Mouse (Mus musculus): ENCODE measurements around the gene Ddr2.
A peak's percentile ranks its signal among the peaks of the same experiment; 100 is the strongest.
"Not testable (repeated sequence)": the region's sequence is repeated elsewhere in the genome, so short reads cannot be mapped to it uniquely, and the experiment has no call there.

The Ddr2 gene

GRCm38 (mm10) chr1:170102814-170103213 lies 7.7 kb downstream of the Ddr2 start:
- DNase-seq (ENCODE audit: low spot score in 2 of 2): not testable (repeated sequence)

GRCm38 (mm10) chr1:170086631-170087030 lies 23.9 kb downstream of the Ddr2 start:
- DNase-seq (ENCODE audit: low spot score in 2 of 2): no peak

GRCm38 (mm10) chr1:170084151-170084796 lies 26.3 kb downstream of the Ddr2 start:
- peak; percentile 33 to 34 for DNase-seq (ENCODE audit: low spot score in 2 of 2)

GRCm38 (mm10) chr1:170080907-170081306 lies 29.7 kb downstream of the Ddr2 start:
- DNase-seq (ENCODE audit: low spot score in 2 of 2): no peak

GRCm38 (mm10) chr1:170079465-170079864 lies 31.1 kb downstream of the Ddr2 start:
- DNase-seq (ENCODE audit: low spot score in 2 of 2): no peak

GRCm38 (mm10) chr1:170076339-170076738 lies 34.2 kb downstream of the Ddr2 start:
- DNase-seq (ENCODE audit: low spot score in 2 of 2): no peak

- no peak for DNase-seq (ENCODE audit: low spot score in 2 of 2)
Observed at GRCm38 (mm10) chr1:170073768-170074167, 36.8 kb downstream of the Ddr2 start.

- DNase-seq (ENCODE audit: low spot score in 2 of 2): no peak
Observed at GRCm38 (mm10) chr1:170069143-170069542, 41.4 kb downstream of the Ddr2 start.

GRCm38 (mm10) chr1:170065931-170066330 lies 44.6 kb downstream of the Ddr2 start:
- DNase-seq (ENCODE audit: low spot score in 2 of 2): no peak

- DNase-seq (ENCODE audit: low spot score in 2 of 2): no peak
Observed at GRCm38 (mm10) chr1:170065009-170065408, 45.6 kb downstream of the Ddr2 start.

GRCm38 (mm10) chr1:170064083-170064494 lies 46.5 kb downstream of the Ddr2 start:
- no peak for DNase-seq (ENCODE audit: low spot score in 2 of 2)

GRCm38 (mm10) chr1:170060214-170060613 lies 50.3 kb downstream of the Ddr2 start:
- DNase-seq (ENCODE audit: low spot score in 2 of 2): no peak

GRCm38 (mm10) chr1:170059347-170059746 lies 51.2 kb downstream of the Ddr2 start:
- DNase-seq (ENCODE audit: low spot score in 2 of 2): peak in 1 of 2 experiments; percentile 22

- DNase-seq (ENCODE audit: low spot score in 2 of 2): peak in 1 of 2 experiments; percentile 10
Observed at GRCm38 (mm10) chr1:170058051-170058450, 52.5 kb downstream of the Ddr2 start.

GRCm38 (mm10) chr1:170057607-170058006 lies 53.0 kb downstream of the Ddr2 start:
- no peak for DNase-seq (ENCODE audit: low spot score in 2 of 2)

- DNase-seq (ENCODE audit: low spot score in 2 of 2): no peak
Observed at GRCm38 (mm10) chr1:170056921-170057320, 53.6 kb downstream of the Ddr2 start.

GRCm38 (mm10) chr1:170056214-170056613 lies 54.3 kb downstream of the Ddr2 start:
- no peak for DNase-seq (ENCODE audit: low spot score in 2 of 2)

- no peak for DNase-seq (ENCODE audit: low spot score in 2 of 2)
Observed at GRCm38 (mm10) chr1:170052469-170053065, 58.0 kb downstream of the Ddr2 start.

- no peak for DNase-seq (ENCODE audit: low spot score in 2 of 2)
Observed at GRCm38 (mm10) chr1:170051631-170052177, 58.9 kb downstream of the Ddr2 start.

- no peak for DNase-seq (ENCODE audit: low spot score in 2 of 2)
Observed at GRCm38 (mm10) chr1:170048434-170048833, 62.1 kb downstream of the Ddr2 start.

- no peak for DNase-seq (ENCODE audit: low spot score in 2 of 2)
Observed at GRCm38 (mm10) chr1:170044726-170045471, 65.7 kb downstream of the Ddr2 start.

GRCm38 (mm10) chr1:170043753-170044152 lies 66.8 kb downstream of the Ddr2 start:
- no peak for DNase-seq (ENCODE audit: low spot score in 2 of 2)

GRCm38 (mm10) chr1:170042996-170043395 lies 67.6 kb downstream of the Ddr2 start:
- DNase-seq (ENCODE audit: low spot score in 2 of 2): no peak
